19 mouse cellular contexts compared by ENCODE assay signal in genomic region chr1:191115514-191116238, GRCm38 (mm10). TPM values are rescaled to one million over a fixed set of nuclear protein-coding genes. Genes with fewer than 3 reads are reported as not detected.
DNase-seq lines count a peak whose midpoint lies in the region; ATAC-seq and TF ChIP-seq lines count a peak whose summit lies in the region.
"Had no signal": no experiment of that assay in that cellular context is flagged by ENCODE, and none has a peak within 500 bp of the region (broad histone marks: within the 10 kb centered on the region; RNA-seq: fewer than 3 reads in every experiment).

No protein-coding gene starts in this region.

- H3K4me1 ChIP-seq in heart, adult 2 months (ENCODE audit: control insufficient read depth, insufficient read depth, low read length): peaks cover 3% of the 10 kb centered on the region; the same call in 1 of the 2 replicates
- H3K4me1 ChIP-seq in heart, embryonic 10.5 days: peaks cover 37% of the 10 kb centered on the region
- H3K4me1 ChIP-seq in brown adipose tissue, adult 24 weeks (ENCODE audit: control insufficient read depth, insufficient read depth, insufficient read length, low read length): no peaks in the 10 kb centered on the region
- no peaks in the 10 kb centered on the region; the same call in 1 of the 2 replicates for H3K4me1 ChIP-seq in intestine, embryonic 16.5 days (ENCODE audit: control insufficient read depth, insufficient read depth, low read length)

- no peaks in the 10 kb centered on the region for H3K79me2 ChIP-seq in heart, adult 2 months (replicated peaks; ENCODE audit: control insufficient read depth, insufficient read depth, low read length)

- 0 out of 2 replicates have a peak, but pooled peaks have one; percentile 15 for TF ChIP-seq POLR2A in heart, adult 2 months (IDR thresholded peaks at IDR 0.05; ENCODE audit: insufficient read depth, low read depth, low read length)

- intact Hi-C loops in heart, adult 2 months (cut with DNase I): no loop called here
- intact Hi-C loops in left cerebral cortex, adult 2 months (cut with DNase I): no loop called here

- ATAC-seq in intestine, embryonic 16.5 days: no peak
- ATAC-seq: inflammation-experienced regulatory T-cells, adult 6 months had no signal

- WGBS in heart, adult 2 months: 62% methylated on average over 11 of the region's 11 CpGs
- 67% methylated on average over 11 of the region's 11 CpGs for WGBS in heart, embryonic 10.5 days
- whole genome bisulfite sequencing in intestine, embryonic 16.5 days: 75% methylated on average over 11 of the region's 11 CpGs

- DNase-seq in heart, adult 2 months: peak; percentile 43 to 60
- no peak for DNase-seq in heart, embryonic 10.5 days (ENCODE audit: low spot score)
- peak; percentile 19 for DNase-seq in lung, postnatal 36 days
- no peak for DNase-seq in lung, postnatal 14 days
- DNase-seq in left cerebral cortex, adult 2 months (ENCODE audit: extremely low spot score in 1 of 2, low spot score in 2 of 2): no peak
- DNase-seq: adrenal gland, postnatal 14 days; cerebellum, adult 18-20 months; retina, postnatal 1 day; thymus, postnatal 4 days had no signal

- H3K9ac ChIP-seq in heart, adult 2 months (ENCODE audit: low read depth, low read length): no peak overlapping the region
- no peak overlapping the region for H3K9ac ChIP-seq in intestine, embryonic 16.5 days (ENCODE audit: low read depth, low read length)

- TF ChIP-seq CTCF in heart, adult 2 months (IDR thresholded peaks at IDR 0.05): no peak
- no peak for TF ChIP-seq CTCF in left cerebral cortex, adult 2 months (IDR thresholded peaks at IDR 0.05)

- peaks cover 2% of the 10 kb centered on the region; the same call in 1 of the 2 replicates for H3K27me3 ChIP-seq in heart, adult 2 months (ENCODE audit: control insufficient read depth, insufficient read depth, low read length)
- no peaks in the 10 kb centered on the region for H3K27me3 ChIP-seq in heart, embryonic 10.5 days (ENCODE audit: insufficient read depth, poor library complexity, severe bottlenecking)
- H3K27me3 ChIP-seq in intestine, embryonic 16.5 days (replicated peaks; ENCODE audit: control insufficient read depth, insufficient read depth, low read length): no peaks in the 10 kb centered on the region

- no peak for TF ChIP-seq EP300 in heart, adult 2 months (IDR thresholded peaks at IDR 0.05; ENCODE audit: insufficient read depth, low read depth, low read length)

- H3K4me3 ChIP-seq in heart, adult 2 months: no peak overlapping the region
- H3K4me3 ChIP-seq in heart, embryonic 10.5 days: no peak overlapping the region
- no peak overlapping the region for H3K4me3 ChIP-seq in brown adipose tissue, adult 24 weeks (ENCODE audit: insufficient read depth, low read depth, low read length)
- H3K4me3 ChIP-seq in intestine, embryonic 16.5 days (ENCODE audit: low read length): no peak overlapping the region
- H3K4me3 ChIP-seq in left cerebral cortex, adult 2 months: no peak overlapping the region
- H3K4me3 ChIP-seq: embryonic facial prominence, embryonic 10.5 days had no signal

- H3K27ac ChIP-seq in heart, adult 2 months: no peak overlapping the region
- no peak overlapping the region for H3K27ac ChIP-seq in heart, embryonic 10.5 days
- H3K27ac ChIP-seq in brown adipose tissue, adult 24 weeks (replicated peaks; ENCODE audit: low read depth, low read length): peak overlapping the region; percentile 55; the same call in 1 of the 2 replicates
- peak overlapping the region; percentile 54 for H3K27ac ChIP-seq in intestine, embryonic 16.5 days (ENCODE audit: low read length)
- H3K27ac ChIP-seq in left cerebral cortex, adult 2 months: no peak overlapping the region
- H3K27ac ChIP-seq: embryonic facial prominence, embryonic 10.5 days had no signal

- H3K36me3 ChIP-seq in heart, adult 2 months (ENCODE audit: control insufficient read depth, insufficient read depth, low read length): no peaks in the 10 kb centered on the region
- no peaks in the 10 kb centered on the region for H3K36me3 ChIP-seq in heart, embryonic 10.5 days
- H3K36me3 ChIP-seq in intestine, embryonic 16.5 days (ENCODE audit: control insufficient read depth, insufficient read depth, low read length): no peaks in the 10 kb centered on the region
- H3K36me3 ChIP-seq: embryonic facial prominence, embryonic 10.5 days had no signal

- H3K4me2 ChIP-seq in intestine, embryonic 16.5 days (ENCODE audit: low read depth, low read length): no peak overlapping the region

- H3K9me3 ChIP-seq in heart, embryonic 10.5 days: no peaks in the 10 kb centered on the region
- H3K9me3 ChIP-seq in intestine, embryonic 16.5 days (ENCODE audit: control insufficient read depth, low read length): no peaks in the 10 kb centered on the region
- H3K9me3 ChIP-seq: embryonic facial prominence, embryonic 10.5 days had no signal

RNA-seq across cellular contexts. Expression of gene Batf3, which starts 18.0 kb away (rescaled TPM):
- under 1 TPM in 1 of 2 experiments, not detected in 1; 0.60 TPM for total RNA-seq in heart, adult 2 months (2021)
- 1.3 and 1.8 TPM in 2 replicates for polyA plus RNA-seq in heart, adult 2 months (2012; rRNA removed)
- polyA plus RNA-seq in heart, embryonic 10.5 days (2016; fragmentation: Nextera tagmentation; extraction: Ambion mirVana): 4.8 and 7.9 TPM in 2 replicates
- 1.3 and 1.4 TPM in 2 replicates for polyA plus RNA-seq in brown adipose tissue, adult 24 weeks (2012; ENCODE audit: insufficient read depth, insufficient read length, missing spikeins)
- 8.4 and 9.0 TPM in 2 replicates for polyA plus RNA-seq in intestine, embryonic 16.5 days (2015; fragmentation: Nextera tagmentation; extraction: Ambion mirVana)
- 1 to 10 TPM; 1.6 to 1.8 TPM for total RNA-seq in left cerebral cortex, adult 2 months (2021)
- total RNA-seq: gastrocnemius, adult 8-10 months; megakaryocyte-erythroid progenitor cell, adult 5-6 weeks had no signal

RNA-seq across cellular contexts. Expression of gene Fam71a, which starts 48.9 kb away (rescaled TPM):
- total RNA-seq in heart, adult 2 months (2021): not detected
- polyA plus RNA-seq in heart, adult 2 months (2012; rRNA removed): not detected in 2 replicates
- not detected in 2 replicates for polyA plus RNA-seq in heart, embryonic 10.5 days (2016; fragmentation: Nextera tagmentation; extraction: Ambion mirVana)
- polyA plus RNA-seq in brown adipose tissue, adult 24 weeks (2012; ENCODE audit: insufficient read depth, insufficient read length, missing spikeins): not detected in 2 replicates
- polyA plus RNA-seq in intestine, embryonic 16.5 days (2015; fragmentation: Nextera tagmentation; extraction: Ambion mirVana): not detected in 2 replicates
- total RNA-seq in left cerebral cortex, adult 2 months (2021): not detected
- total RNA-seq: adrenal gland, postnatal 14 days; gastrocnemius, adult 8-10 months; left cerebral cortex, postnatal 10 days had no signal
- polyA plus RNA-seq: embryonic facial prominence, embryonic 10.5 days; inflammation-experienced regulatory T-cells, adult 6 months; large intestine, adult 2 months; liver, embryonic 16.5 days; neural tube, embryonic 11.5 days had no signal

RNA-seq across cellular contexts. Expression of gene Nsl1, which starts 52.9 kb away (rescaled TPM):
- under 1 TPM; 0.16 to 0.18 TPM for total RNA-seq in heart, adult 2 months (2021)
- 0.18 and 0.20 TPM in 2 replicates for polyA plus RNA-seq in heart, adult 2 months (2012; rRNA removed)
- 20.6 and 21.8 TPM in 2 replicates for polyA plus RNA-seq in heart, embryonic 10.5 days (2016; fragmentation: Nextera tagmentation; extraction: Ambion mirVana)
- polyA plus RNA-seq in brown adipose tissue, adult 24 weeks (2012; ENCODE audit: insufficient read depth, insufficient read length, missing spikeins): 0.28 and 0.79 TPM in 2 replicates
- 14.0 and 16.2 TPM in 2 replicates for polyA plus RNA-seq in intestine, embryonic 16.5 days (2015; fragmentation: Nextera tagmentation; extraction: Ambion mirVana)
- total RNA-seq in left cerebral cortex, adult 2 months (2021): under 1 TPM; 0.38 to 0.47 TPM

RNA-seq across cellular contexts. Expression of gene Tatdn3, which starts 52.9 kb away (rescaled TPM):
- 10 to 100 TPM; 14.3 to 14.6 TPM for total RNA-seq in heart, adult 2 months (2021)
- 11.9 and 25.6 TPM in 2 replicates for polyA plus RNA-seq in heart, adult 2 months (2012; rRNA removed)
- polyA plus RNA-seq in heart, embryonic 10.5 days (2016; fragmentation: Nextera tagmentation; extraction: Ambion mirVana): 16.6 and 20.7 TPM in 2 replicates
- 18.4 and 34.6 TPM in 2 replicates for polyA plus RNA-seq in brown adipose tissue, adult 24 weeks (2012; ENCODE audit: insufficient read depth, insufficient read length, missing spikeins)
- polyA plus RNA-seq in intestine, embryonic 16.5 days (2015; fragmentation: Nextera tagmentation; extraction: Ambion mirVana): 13.4 and 13.9 TPM in 2 replicates
- total RNA-seq in left cerebral cortex, adult 2 months (2021): 10 to 100 TPM; 30.9 to 35.4 TPM

Comparison
In these comparisons a context has a peak if more than half of its experiments do, and no peak if none do; other contexts are left out.
1. DNase-seq: peak in heart, adult 2 months (2 of 2) and lung, postnatal 36 days (single experiment); none in heart, embryonic 10.5 days (single experiment), lung, postnatal 14 days (single experiment) and left cerebral cortex, adult 2 months (0 of 2).
2. H3K27ac ChIP-seq: peak in brown adipose tissue, adult 24 weeks (single experiment) and intestine, embryonic 16.5 days (single experiment); none in heart, adult 2 months (single experiment), heart, embryonic 10.5 days (single experiment) and left cerebral cortex, adult 2 months (single experiment).